Mouse (Mus musculus) bone marrow macrophage, adult 2 months (primary cell): ENCODE results near the gene Txnrd3. TPM values are rescaled to one million over a fixed set of nuclear protein-coding genes. Genes with fewer than 3 reads are reported as not detected.

ENCODE experiments used
- H3K27ac ChIP-seq: 2 replicates; pipeline ENCODE4 v1.5.1; 2012; ENCODE audit warnings: low read depth, low read length; ENCODE audit not compliant: insufficient read depth
- H3K4me1 ChIP-seq: 2 replicates; pipeline ENCODE4 v1.6.1; 2012; ENCODE audit warnings: low read length; ENCODE audit not compliant: control insufficient read depth, insufficient read depth
- H3K4me3 ChIP-seq: 2 replicates; pipeline ENCODE4 v1.5.1; 2012; ENCODE audit warnings: mild to moderate bottlenecking, low read length, moderate library complexity; ENCODE audit not compliant: insufficient read depth
- CTCF ChIP-seq: IDR thresholded peaks from 2 replicates; pipeline ENCODE4 v1.5.1; 2012; ENCODE audit warnings: low read depth, mild to moderate bottlenecking, low read length, moderate library complexity
- POLR2A ChIP-seq: IDR thresholded peaks from 2 replicates; pipeline ENCODE4 v1.6.1; 2012; ENCODE audit warnings: mild to moderate bottlenecking, low read depth, low read length, borderline replicate concordance
- polyA plus RNA-seq: library from polyadenylated mRNA; stranded (reverse); fragments of >200 nt; gene quantifications from 2 replicates; pipeline ENCODE4 v1.2.4, GENCODE M21; 2012; ENCODE audit not compliant: missing spikeins, insufficient read depth, insufficient read length

The Txnrd3 gene
- polyA plus RNA-seq, 1 experiment: 2.1 TPM

- no peak within 1 kb of the TSS for H3K27ac ChIP-seq
- no peaks in the 10 kb centered on the region for H3K4me1 ChIP-seq
- no peak for TF ChIP-seq CTCF
- TF ChIP-seq POLR2A: no peak
- H3K4me3 ChIP-seq: no peak within 1 kb of the TSS
Observed at GRCm38 (mm10) chr6:89707240-89707639, 63.5 kb downstream of the Txnrd3 start, which contains the start of gene Vmn1r40. Vmn1r40 (plus strand) TSS chr6:89707540.

GRCm38 (mm10) chr6:89718051-89718450 lies 74.3 kb downstream of the Txnrd3 start:
- no peak for TF ChIP-seq CTCF
- no peak for TF ChIP-seq POLR2A
- no peak overlapping the region for H3K27ac ChIP-seq
- no peaks in the 10 kb centered on the region for H3K4me1 ChIP-seq
- H3K4me3 ChIP-seq: no peak overlapping the region

Other genes starting within 250 kb of the Txnrd3 start
- 6.9 and 9.2 TPM in 2 replicates for gene Chchd6, start 48.3 kb upstream of the Txnrd3 start, polyA plus RNA-seq
- not detected in 2 replicates for gene Vmn1r40, start 63.6 kb downstream of the Txnrd3 start, polyA plus RNA-seq
- gene Vmn1r41, start 96.8 kb downstream of the Txnrd3 start, polyA plus RNA-seq: not detected in 2 replicates
- not detected in 2 replicates for gene Vmn1r42, start 232.4 kb downstream of the Txnrd3 start, polyA plus RNA-seq
- 0.13 TPM in 1 of 2 replicates, not detected in the other for gene Vmn1r43, start 232.4 kb downstream of the Txnrd3 start, polyA plus RNA-seq
- gene Vmn1r44, start 239.7 kb downstream of the Txnrd3 start, polyA plus RNA-seq: not detected in 2 replicates